Mouse (Mus musculus) sigmoid colon, adult 10 weeks (tissue): ENCODE data around the gene Ugt1a6b. TPM values are rescaled to one million over a fixed set of nuclear protein-coding genes. Genes with fewer than 3 reads are reported as not detected.

ENCODE experiments used
- polyA plus RNA-seq: library from polyadenylated mRNA; stranded (reverse); fragments of 350-450 nt; fragmentation: Illumina TruSeq; extraction: RNeasy Lipid Tissue Mini Kit (QIAGEN cat#74804); gene quantifications from one replicate; pipeline ENCODE4 v1.2.3, GENCODE M21; 2014; ENCODE audit warnings: low read depth, low replicate concordance

Gene Ugt1a6b
- not detected for polyA plus RNA-seq

DNA sequence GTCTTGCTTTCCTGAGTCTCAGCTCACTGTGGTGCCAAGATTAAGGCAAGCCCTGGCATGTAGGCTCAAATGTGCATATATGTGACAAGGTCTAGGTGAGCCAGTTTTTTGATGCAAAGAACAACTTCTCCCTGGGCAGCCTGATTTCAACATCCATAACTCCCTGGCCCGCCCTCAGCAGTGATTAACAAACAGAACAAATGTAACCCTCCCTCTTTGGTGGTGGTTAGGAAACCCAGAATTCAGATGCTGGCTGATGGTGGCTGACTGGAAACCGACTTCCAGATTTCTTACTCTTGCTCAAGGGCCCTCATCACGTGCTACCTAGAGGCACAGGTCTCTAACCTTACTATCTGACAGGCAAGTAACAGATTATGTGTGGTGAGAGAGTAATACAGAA lies at the start of gene Ugt1a6b:
TSS of gene Ugt1a6b (plus strand) at position 234 of the 400 bp plus-strand sequence.

DNA sequence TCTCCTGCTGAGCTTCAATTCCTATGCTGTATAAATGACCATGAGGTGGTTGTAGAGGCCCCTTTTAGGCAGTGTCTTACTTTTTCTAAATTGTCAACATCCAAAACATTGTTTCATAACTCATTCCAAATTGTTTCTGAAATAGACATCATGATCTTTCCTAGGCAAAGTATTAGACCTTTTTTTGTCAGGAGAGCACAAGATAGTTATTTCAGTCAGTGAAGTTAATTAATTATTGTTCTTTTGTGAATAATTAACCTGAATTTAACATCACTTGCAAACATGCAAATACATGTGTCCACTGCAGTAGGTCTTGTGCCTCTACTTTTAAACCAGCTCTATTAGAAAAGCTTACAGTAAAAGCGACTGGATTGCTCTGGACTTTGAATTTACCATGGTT lies 48.0 kb upstream of the Ugt1a6b start, which contains the start of gene Ugt1a10:
TSS of gene Ugt1a10 (plus strand) at position 301 of the 400 bp plus-strand sequence.

DNA sequence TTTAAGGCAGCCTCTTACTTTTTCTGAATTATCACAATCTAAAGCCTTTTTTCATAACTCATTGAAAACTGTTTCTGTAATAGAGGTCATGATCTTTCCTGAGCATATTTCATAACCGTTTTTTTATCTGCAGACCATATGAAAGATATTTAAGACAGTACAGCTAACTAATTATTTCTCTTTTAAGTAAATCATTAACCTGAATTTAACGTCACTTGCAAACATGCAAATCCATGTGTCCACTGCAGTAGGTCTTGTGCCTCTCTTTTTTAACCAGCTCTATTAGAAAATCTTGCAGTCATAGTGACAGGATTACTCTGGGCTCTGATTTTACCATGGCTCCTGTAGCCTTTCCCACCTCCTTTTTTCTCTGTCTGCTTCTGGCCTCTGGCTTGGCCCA lies 32.6 kb upstream of the Ugt1a6b start, which contains the start of gene Ugt1a9:
TSS of gene Ugt1a9 (plus strand) at position 306 of the 400 bp plus-strand sequence.

DNA sequence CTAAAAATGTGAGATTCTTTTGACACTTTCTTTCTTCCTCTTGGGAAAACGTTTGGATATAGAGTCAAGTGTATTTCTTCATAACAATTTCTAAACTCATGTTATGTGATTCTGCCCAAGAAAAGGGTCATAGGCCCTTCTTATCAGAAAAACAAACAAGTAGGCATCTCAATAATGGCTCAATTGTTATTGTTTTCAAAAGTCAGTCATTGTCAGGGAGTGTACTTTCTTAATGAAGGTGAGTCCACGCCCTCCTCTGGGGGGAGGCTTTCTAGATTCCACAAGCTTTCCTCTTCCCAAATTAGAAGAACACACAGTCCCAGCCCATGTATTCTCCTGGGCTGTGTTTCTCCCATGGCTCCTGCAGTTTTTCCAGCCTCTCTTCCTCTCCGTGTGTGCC lies 15.5 kb upstream of the Ugt1a6b start, which contains the start of gene Ugt1a8:
TSS of gene Ugt1a8 (plus strand) at position 301 of the 400 bp plus-strand sequence.

DNA sequence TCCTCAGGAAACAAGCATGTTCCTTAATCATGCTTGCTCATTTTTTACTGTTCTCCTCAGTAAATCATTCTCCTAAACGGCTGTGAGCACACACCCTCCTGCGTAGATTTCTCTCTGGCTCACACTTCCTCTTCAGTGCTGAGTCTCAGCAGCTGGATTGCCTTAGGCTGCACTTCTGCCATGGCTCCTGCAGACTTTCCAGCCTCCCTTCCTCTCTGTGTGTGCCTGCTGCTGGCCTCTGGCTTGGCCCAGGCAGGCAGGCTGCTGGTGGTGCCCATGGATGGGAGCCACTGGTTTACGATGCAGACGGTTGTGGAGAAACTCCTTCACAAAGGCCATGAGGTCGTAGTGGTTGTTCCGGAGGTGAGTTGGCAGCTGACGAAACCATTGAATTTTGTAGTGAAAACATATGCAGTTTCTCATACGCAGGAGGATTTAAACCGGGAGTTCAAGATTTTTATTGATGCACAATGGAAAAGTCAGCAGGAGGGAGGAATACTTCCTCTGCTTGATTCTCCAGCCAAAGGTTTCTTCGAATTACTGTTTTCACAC lies 8.0 kb upstream of the Ugt1a6b start, which contains the start of gene Ugt1a7c:
TSS of gene Ugt1a7c (plus strand) at position 122 of the 552 bp plus-strand sequence.

DNA sequence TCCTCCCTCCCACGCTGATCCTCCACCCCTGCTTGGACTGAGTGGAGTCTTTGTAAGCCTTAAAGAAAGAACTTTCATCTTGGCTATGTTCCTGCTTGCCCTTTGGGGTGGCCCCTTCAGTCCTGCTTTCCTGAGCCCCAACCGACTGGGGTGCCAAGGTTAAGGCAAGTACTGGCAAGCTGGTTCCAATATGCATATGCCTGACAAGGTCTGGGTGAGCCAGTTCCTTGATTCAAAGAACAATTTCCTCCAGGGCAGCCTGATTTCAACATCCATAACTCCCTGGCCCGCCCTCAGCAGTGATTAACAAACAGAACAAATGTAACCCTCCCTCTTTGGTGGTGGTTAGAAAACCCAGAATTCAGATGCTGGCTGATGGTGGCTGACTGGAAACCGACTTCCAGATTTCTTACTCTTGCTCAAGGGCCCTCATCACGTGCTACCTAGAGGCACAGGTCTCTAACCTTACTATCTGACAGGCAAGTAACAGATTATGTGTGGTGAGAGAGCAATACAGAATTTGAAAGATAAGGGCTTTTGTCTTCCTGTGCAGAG lies 31.5 kb downstream of the Ugt1a6b start, which contains the start of gene Ugt1a6a:
TSS of gene Ugt1a6a (plus strand) at position 353 of the 555 bp plus-strand sequence.

DNA sequence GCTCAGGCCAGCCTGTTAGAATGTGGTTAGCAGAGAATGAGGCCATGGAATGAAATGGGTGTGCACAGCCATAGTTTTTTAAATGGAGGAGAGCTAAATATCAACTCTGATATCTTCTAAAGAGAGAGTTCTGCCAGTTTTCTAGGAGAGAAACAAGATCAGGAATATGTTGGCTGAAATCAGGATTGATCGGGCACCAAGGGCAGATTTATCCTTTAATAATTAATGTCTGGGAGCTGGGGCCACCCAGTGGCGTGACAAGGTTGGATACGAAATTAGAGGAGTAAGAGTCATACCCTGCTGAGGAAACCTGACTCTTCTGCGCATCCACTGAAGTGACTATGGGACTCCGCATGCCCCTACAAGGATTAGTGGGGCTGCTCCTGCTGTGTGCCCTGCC lies 62.7 kb downstream of the Ugt1a6b start, which contains the start of gene Ugt1a5:
TSS of gene Ugt1a5 (plus strand) at position 302 of the 400 bp plus-strand sequence.

DNA sequence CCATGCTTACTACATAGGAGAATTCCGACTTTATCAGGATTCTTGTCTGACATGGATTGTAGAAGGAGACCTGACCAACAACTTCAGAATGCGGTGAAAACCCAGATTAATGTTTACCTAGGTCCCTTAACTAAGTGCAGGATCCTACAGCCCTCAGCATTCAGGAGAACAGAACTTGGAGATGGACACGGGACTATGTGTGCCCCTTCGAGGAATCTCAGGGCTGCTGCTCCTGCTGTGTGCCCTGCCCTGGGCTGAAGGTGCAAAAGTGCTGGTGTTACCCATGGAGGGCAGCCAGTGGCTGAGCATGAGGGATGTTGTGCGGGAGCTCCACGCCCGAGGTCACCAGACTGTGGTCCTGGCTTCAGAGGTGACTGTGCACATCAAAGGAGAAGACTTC lies 97.4 kb downstream of the Ugt1a6b start, which contains the start of gene Ugt1a2:
TSS of gene Ugt1a2 (plus strand) at position 146 of the 400 bp plus-strand sequence.

DNA sequence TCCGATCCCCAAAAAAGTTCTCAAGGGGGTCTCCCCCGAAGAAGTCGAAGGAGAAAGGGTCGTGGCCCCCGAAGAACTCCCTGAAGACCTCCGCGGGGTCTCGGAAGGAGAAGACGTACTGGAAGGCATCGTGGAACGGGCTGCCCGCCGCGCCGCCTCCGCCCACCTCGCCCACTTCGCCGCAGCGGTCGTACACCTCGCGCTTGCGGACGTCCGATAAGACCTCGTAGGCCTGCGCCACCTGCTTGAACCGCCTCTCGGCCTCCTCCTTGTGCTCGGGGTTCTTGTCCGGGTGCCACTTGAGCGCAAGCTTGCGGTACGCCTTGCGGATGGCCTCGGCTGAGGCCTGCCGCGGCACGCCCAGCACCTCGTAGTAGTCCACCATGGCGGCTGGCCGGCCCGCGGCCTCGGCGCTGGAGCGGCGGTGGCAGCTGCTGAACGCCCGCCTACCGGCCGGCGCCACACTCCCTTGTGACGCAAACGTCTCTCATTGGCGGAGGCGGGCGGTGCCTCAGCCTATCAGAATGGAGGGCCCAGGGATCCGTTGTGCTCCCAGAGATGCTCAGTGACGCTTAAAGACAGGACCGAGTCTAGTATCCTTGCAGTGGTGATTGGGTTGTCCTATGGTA lies 102.4 kb downstream of the Ugt1a6b start, which contains the start of gene Dnajb3:
TSS of gene Dnajb3 (minus strand) at position 489 of the 629 bp plus-strand sequence.

DNA sequence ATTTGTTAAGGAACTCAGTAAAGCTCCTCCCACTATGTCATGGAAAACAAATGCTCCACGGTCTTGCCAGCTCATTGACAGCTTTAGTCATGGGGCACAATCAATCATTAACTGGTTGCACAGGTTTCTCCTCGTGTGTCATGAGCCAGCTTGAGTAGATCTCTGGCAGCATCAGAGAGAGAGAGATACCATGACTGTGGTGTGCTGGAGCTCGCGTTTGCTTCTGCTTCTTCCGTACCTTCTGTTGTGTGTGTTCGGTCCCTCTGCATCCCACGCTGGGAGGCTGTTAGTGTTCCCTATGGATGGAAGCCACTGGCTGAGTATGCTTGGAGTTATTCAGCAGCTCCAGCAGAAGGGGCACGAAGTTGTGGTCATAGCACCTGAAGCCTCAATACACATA lies 108.8 kb downstream of the Ugt1a6b start, which contains the start of gene Ugt1a1:
TSS of gene Ugt1a1 (plus strand) at position 148 of the 400 bp plus-strand sequence.

DNA sequence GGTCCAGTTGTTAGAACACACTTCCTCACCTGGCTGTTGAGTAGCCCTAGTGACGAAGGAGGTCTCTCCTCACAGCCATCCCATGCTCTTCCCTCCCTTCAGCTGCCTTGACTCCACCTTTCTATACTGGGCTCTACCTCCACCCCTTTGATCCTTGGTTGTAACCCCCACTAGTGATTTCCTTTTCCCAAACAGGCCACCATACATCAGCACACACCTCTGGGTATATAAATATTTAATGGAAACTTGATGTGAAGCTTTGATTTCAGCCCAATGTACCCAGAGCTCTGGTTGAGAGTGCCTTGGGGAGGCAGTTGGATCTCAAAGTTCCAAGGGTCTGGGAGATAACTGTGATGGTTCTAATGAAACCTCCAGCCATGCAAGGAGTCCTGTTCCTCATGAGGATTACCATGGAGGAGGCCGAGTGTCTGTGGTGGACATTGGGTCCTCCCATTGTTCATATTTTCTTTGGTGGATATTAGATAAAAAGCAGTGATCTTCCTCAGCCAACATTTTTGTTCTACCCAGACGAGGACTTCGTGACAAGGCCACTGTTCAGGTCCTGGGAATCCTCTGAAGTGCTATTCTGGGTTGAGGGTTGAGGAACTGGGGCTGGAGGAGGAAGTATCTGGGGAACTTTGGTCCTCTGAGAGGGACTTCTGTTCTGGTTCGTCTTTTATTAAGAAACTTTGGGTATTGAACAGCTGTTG lies 123.8 kb downstream of the Ugt1a6b start, which contains the start of gene Mroh2a:
TSS of gene Mroh2a (plus strand) at position 317 of the 710 bp plus-strand sequence.

Other genes starting within 250 kb of the Ugt1a6b start
- 55.2 TPM for gene Dgkd, start 250.0 kb upstream of the Ugt1a6b start, polyA plus RNA-seq
- 35.9 TPM for gene Usp40, start 94.7 kb upstream of the Ugt1a6b start, polyA plus RNA-seq
- not detected for gene Ugt1a10, start 47.9 kb upstream of the Ugt1a6b start, polyA plus RNA-seq
- not detected for gene Ugt1a9, start 32.5 kb upstream of the Ugt1a6b start, polyA plus RNA-seq
- not detected for gene Ugt1a8, start 15.4 kb upstream of the Ugt1a6b start, polyA plus RNA-seq
- gene Ugt1a7c, start 8.2 kb upstream of the Ugt1a6b start, polyA plus RNA-seq = 306 TPM
- 50.2 TPM for gene Ugt1a6a, start 31.6 kb downstream of the Ugt1a6b start, polyA plus RNA-seq
- gene Ugt1a5, start 62.8 kb downstream of the Ugt1a6b start, polyA plus RNA-seq = 0.88 TPM
- 0.22 TPM for gene Ugt1a2, start 97.3 kb downstream of the Ugt1a6b start, polyA plus RNA-seq
- not detected for gene Dnajb3, start 102.5 kb downstream of the Ugt1a6b start, polyA plus RNA-seq
- gene Ugt1a1, start 108.7 kb downstream of the Ugt1a6b start, polyA plus RNA-seq = 21.2 TPM
- 0.06 TPM for gene Mroh2a, start 123.7 kb downstream of the Ugt1a6b start, polyA plus RNA-seq
- 75.7 TPM for gene Hjurp, start 174.4 kb downstream of the Ugt1a6b start, polyA plus RNA-seq
- gene Trpm8, start 174.4 kb downstream of the Ugt1a6b start, polyA plus RNA-seq = not detected